Mouse (Mus musculus): Measurements from ENCODE around the gene Olfr1013. TPM values are rescaled to one million over a fixed set of nuclear protein-coding genes. Genes with fewer than 3 reads are reported as not detected.

Olfr1013 gene
- not detected for total RNA-seq (2022)

- no peak for DNase-seq (ENCODE audit: low spot score in 2 of 2)
Measured at GRCm38 (mm10) chr2:85766798-85767197, at the start of gene Olfr1013. TSS of gene Olfr1013 (plus strand) at chr2:85767098.

GRCm38 (mm10) chr2:85725793-85726192 lies 41.1 kb upstream of the Olfr1013 start:
- peak in 1 of 2 experiments; percentile 19 for DNase-seq (ENCODE audit: low spot score in 2 of 2)

- DNase-seq (ENCODE audit: low spot score in 2 of 2) = no peak
Measured at GRCm38 (mm10) chr2:85753822-85754221, 13.1 kb upstream of the Olfr1013 start.

DNA sequence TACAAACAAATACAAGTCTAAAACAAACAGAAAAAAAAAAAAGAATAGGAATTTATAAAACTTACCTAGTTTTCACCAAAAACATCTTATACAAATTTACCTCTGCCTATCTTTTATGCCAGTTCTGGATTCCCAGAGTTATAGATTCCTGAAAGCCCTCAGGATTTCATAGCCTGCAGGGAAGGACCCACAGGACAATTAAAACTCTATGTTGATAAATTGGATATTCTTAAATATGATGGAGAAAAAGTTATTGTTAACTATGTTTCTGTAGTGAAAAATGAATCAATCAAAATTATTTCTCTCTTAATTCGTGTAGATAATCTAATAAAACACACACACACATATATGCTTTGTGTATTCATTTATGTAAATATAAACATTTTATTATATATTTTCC lies 4.2 kb upstream of the Olfr1013 start, which contains the start of gene Olfr1012:
Gene Olfr1012, minus strand, starts transcription at position 101 of the 400 bp plus-strand sequence.
- DNase-seq (ENCODE audit: low spot score in 2 of 2) = no peak

- DNase-seq (ENCODE audit: low spot score in 2 of 2) = no peak
Measured at GRCm38 (mm10) chr2:85772413-85772812, 5.5 kb downstream of the Olfr1013 start, which contains the start of gene Olfr1014. TSS of gene Olfr1014 (plus strand) at chr2:85772713.

- no peak for DNase-seq (ENCODE audit: low spot score in 2 of 2)
Measured at GRCm38 (mm10) chr2:85781717-85782116, 14.8 kb downstream of the Olfr1013 start, which contains the start of gene Olfr1015. TSS of gene Olfr1015 (plus strand) at chr2:85782017.

DNA sequence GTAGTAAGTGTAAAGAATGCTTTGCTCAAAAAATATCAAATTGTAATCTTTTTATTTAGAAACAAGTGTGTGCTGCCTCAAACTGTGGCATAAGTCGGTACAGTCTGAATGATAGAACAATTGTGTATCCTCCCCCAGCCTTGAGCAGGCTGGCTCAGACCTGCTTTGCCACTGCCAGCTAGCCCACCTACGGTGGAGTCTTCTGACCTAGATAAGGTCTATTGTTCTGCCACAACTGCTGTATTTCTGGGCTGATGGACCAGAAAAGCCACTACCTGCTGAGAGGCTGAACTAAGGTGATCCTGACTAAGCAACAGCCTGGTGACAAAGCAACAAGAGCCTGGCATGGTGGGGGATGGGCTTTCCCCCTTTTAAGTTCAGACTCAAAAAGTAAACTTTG lies 25.4 kb downstream of the Olfr1013 start:
- no peak for DNase-seq (ENCODE audit: low spot score in 2 of 2)

DNA sequence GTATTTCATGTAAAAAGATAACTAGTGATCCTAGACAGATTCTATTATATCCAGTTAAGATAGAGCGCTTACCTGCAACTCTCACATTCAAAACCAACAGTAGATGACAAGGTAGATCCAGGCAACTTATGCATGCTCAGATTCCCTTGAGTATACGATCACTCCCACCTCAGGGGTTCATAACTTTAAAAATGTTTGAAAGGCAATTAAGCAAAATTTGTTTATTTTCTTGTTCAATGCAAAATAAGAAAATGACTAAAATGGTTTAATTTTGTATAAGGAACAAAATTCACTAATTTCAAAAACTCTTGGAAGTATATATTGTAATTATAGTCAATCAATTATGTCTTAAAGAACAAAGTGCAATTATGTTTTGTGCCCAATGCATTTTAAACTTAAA lies 35.5 kb downstream of the Olfr1013 start, which contains the start of gene Olfr1016:
Gene Olfr1016, minus strand, starts transcription at position 101 of the 400 bp plus-strand sequence.
- DNase-seq (ENCODE audit: low spot score in 2 of 2) = no peak

DNA sequence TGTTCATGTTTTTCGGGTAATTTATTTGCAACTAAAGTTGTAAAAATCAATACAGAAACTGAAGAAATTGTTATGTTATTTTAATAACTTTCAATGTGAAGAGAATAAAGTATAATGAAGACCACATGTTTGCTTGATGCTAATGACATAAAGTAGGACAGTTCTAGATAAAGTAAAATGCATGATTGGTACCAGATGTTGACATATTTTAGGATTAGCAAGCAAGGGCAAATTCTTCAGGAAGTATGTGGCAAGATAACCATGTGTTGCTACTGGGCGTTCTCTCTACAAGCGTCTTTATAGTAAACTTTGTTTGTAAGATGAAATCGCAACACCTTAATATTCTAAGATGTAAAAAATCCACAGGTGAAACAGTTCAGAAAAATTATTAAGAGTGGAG lies 37.6 kb downstream of the Olfr1013 start:
- DNase-seq (ENCODE audit: low spot score in 2 of 2) = no peak

GRCm38 (mm10) chr2:85818179-85818578 lies 51.3 kb downstream of the Olfr1013 start, which contains the start of gene Olfr1018:
TSS of gene Olfr1018 (plus strand) at chr2:85818479.
- DNase-seq (ENCODE audit: low spot score in 2 of 2) = no peak

Other genes starting within 250 kb of the Olfr1013 start
- gene 4833423E24Rik, start 248.1 kb upstream of the Olfr1013 start, total RNA-seq (2022) = under 1 TPM; 0.18 to 0.73 (median 0.27) TPM
- gene Olfr996, start 187.9 kb upstream of the Olfr1013 start, total RNA-seq (2022) = not detected
- not detected for gene Olfr998, start 178.2 kb upstream of the Olfr1013 start, total RNA-seq (2022)
- gene Olfr1000, start 155.2 kb upstream of the Olfr1013 start, total RNA-seq (2022) = not detected
- gene Olfr1002, start 116.4 kb upstream of the Olfr1013 start, total RNA-seq (2022) = not detected
- gene Olfr154, start 102.6 kb upstream of the Olfr1013 start, total RNA-seq (2022) = not detected
- not detected for gene Olfr1006, start 88.3 kb upstream of the Olfr1013 start, total RNA-seq (2022)
- gene Olfr1008, start 77.7 kb upstream of the Olfr1013 start, total RNA-seq (2022) = not detected
- gene Olfr1009, start 51.7 kb upstream of the Olfr1013 start, total RNA-seq (2022) = not detected
- not detected for gene Olfr1012, start 4.3 kb upstream of the Olfr1013 start, total RNA-seq (2022)
- not detected for gene Olfr1014, start 5.6 kb downstream of the Olfr1013 start, total RNA-seq (2022)
- not detected for gene Olfr1015, start 14.9 kb downstream of the Olfr1013 start, total RNA-seq (2022)
- gene Olfr1016, start 35.4 kb downstream of the Olfr1013 start, total RNA-seq (2022) = not detected
- gene Olfr1018, start 51.4 kb downstream of the Olfr1013 start, total RNA-seq (2022) = not detected
- gene Olfr1019, start 78.4 kb downstream of the Olfr1013 start, total RNA-seq (2022) = not detected
- gene Olfr1020, start 79.9 kb downstream of the Olfr1013 start, total RNA-seq (2022) = not detected
- gene Olfr1022, start 101.5 kb downstream of the Olfr1013 start, total RNA-seq (2022) = not detected
- not detected for gene Olfr1023, start 118.5 kb downstream of the Olfr1013 start, total RNA-seq (2022)
- gene Olfr1024, start 138.0 kb downstream of the Olfr1013 start, total RNA-seq (2022) = not detected
- gene Olfr1025-ps1, start 148.1 kb downstream of the Olfr1013 start, total RNA-seq (2022) = not detected
- gene Olfr1026, start 154.5 kb downstream of the Olfr1013 start, total RNA-seq (2022) = not detected
- gene Olfr1028, start 183.3 kb downstream of the Olfr1013 start, total RNA-seq (2022) = not detected
- gene Olfr1029, start 206.8 kb downstream of the Olfr1013 start, total RNA-seq (2022) = not detected
- not detected for gene Olfr1030, start 212.2 kb downstream of the Olfr1013 start, total RNA-seq (2022)
- gene Olfr1031, start 223.2 kb downstream of the Olfr1013 start, total RNA-seq (2022) = not detected
- gene Olfr1032, start 238.4 kb downstream of the Olfr1013 start, total RNA-seq (2022) = not detected

Data from layer of hippocampus, adult 8-10 months (tissue).